In the genomic region with DNA sequence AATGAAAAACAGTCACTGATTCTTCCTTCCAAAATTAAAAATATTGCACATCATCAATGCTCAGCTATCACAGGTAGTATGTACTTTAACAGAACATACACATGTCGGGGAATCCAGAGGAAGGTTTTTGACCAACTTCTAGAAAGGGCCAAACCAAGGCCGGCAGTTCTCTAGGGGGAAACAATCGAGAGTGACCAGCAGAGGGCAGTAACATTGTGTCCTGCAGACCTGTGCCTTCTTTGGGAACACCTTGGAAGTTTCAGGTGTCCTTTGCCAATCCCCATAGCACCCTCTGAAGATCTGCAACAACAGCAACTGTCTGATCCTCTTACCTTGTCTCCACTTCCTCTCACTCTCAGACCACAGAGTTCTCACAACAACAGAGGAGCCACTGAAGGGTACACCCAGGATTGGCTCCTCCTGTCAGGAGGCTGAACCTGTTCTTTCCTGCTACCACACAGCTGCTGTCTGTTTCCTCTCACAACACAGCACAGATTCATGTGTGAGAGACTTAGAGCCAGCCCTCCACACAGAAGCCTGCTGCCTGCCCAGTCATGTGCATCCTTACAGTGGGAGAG, we compare ENCODE assay signal across 19 mouse cellular contexts. TPM values are rescaled to one million over a fixed set of nuclear protein-coding genes. Genes with fewer than 3 reads are reported as not detected.
A peak's percentile ranks its signal among the peaks of the same experiment; 100 is the strongest.
DNase-seq lines count a peak whose midpoint lies in the region; ATAC-seq and TF ChIP-seq lines count a peak whose summit lies in the region.
"Not testable (repeated sequence)": the region's sequence is repeated elsewhere in the genome, so short reads cannot be mapped to it uniquely, and the experiment has no call there.
"Had no signal": no experiment of that assay in that cellular context is flagged by ENCODE, and none has a peak within 500 bp of the region (broad histone marks: within the 10 kb centered on the region; RNA-seq: fewer than 3 reads in every experiment).

No protein-coding gene starts in this region.

- not testable (repeated sequence) for H3K9ac ChIP-seq in heart, postnatal 0 days (replicated peaks; ENCODE audit: low read depth, low read length); kidney, postnatal 0 days (ENCODE audit: low read depth, low read length); lung, postnatal 0 days (replicated peaks; ENCODE audit: low read depth)

- H3K4me3 ChIP-seq in heart, postnatal 0 days (ENCODE audit: low read depth, low read length); kidney, postnatal 0 days (replicated peaks; ENCODE audit: low read depth, low read length); lung, postnatal 0 days (ENCODE audit: low read depth, low read length): not testable (repeated sequence)

- 32% methylated on average over 3 of the region's 3 CpGs for WGBS in heart, postnatal 0 days
- WGBS in kidney, postnatal 0 days, result 34% methylated on average over 3 of the region's 3 CpGs
- WGBS in lung, postnatal 0 days, result 24% methylated on average over 3 of the region's 3 CpGs

- not testable (repeated sequence) for H3K4me1 ChIP-seq in heart, postnatal 0 days (ENCODE audit: control insufficient read depth, insufficient read depth); kidney, postnatal 0 days (replicated peaks; ENCODE audit: insufficient read depth, low read length); lung, postnatal 0 days (ENCODE audit: insufficient read depth, low read depth, low read length)

- not testable (repeated sequence) for H3K4me2 ChIP-seq in heart, postnatal 0 days (ENCODE audit: low read depth, low read length); kidney, postnatal 0 days (ENCODE audit: low read length); lung, postnatal 0 days (replicated peaks; ENCODE audit: low read depth, low read length)

- peak; percentile 48 for DNase-seq in CD4-positive helper T cell, adult 2 months (ENCODE audit: low read depth, low spot score)
- peak; percentile 37 for DNase-seq in R1 (ENCODE audit: low read depth, low spot score)
- DNase-seq in cerebellum, postnatal 10 days, result peak; percentile 39 to 50
- DNase-seq in heart, postnatal 0 days (ENCODE audit: low spot score), result not testable (repeated sequence)
- peak; percentile 14 for DNase-seq in kidney, postnatal 0 days (ENCODE audit: low spot score)
- peak; percentile 31 for DNase-seq in lung, postnatal 0 days (ENCODE audit: low spot score)
- DNase-seq in retina, embryonic 14.5 days (ENCODE audit: low spot score), result peak; percentile 52
- peak; percentile 60 for DNase-seq in thymus, postnatal 4 days

- H3K27me3 ChIP-seq in heart, postnatal 0 days (ENCODE audit: control insufficient read depth, insufficient read depth, low read length); kidney, postnatal 0 days (ENCODE audit: insufficient read depth, low read length); lung, postnatal 0 days (replicated peaks; ENCODE audit: insufficient read depth, low read length): not testable (repeated sequence)

- not testable (repeated sequence) for ATAC-seq in heart, postnatal 0 days (ENCODE audit: insufficient read depth, low read depth); lung, postnatal 0 days
- ATAC-seq in kidney, postnatal 0 days (replicated peaks; ENCODE audit: low FRiP score, low read depth), result 0 out of 2 replicates have a peak, but pooled peaks have one; percentile 17

- not testable (repeated sequence) for H3K27ac ChIP-seq in heart, postnatal 0 days (ENCODE audit: low read depth); kidney, postnatal 0 days; lung, postnatal 0 days (ENCODE audit: low read length)

- not testable (repeated sequence) for H3K9me3 ChIP-seq in heart, postnatal 0 days (replicated peaks; ENCODE audit: control insufficient read depth, low read length); kidney, postnatal 0 days (replicated peaks; ENCODE audit: low read length); lung, postnatal 0 days (ENCODE audit: low read length)

- not testable (repeated sequence) for H3K36me3 ChIP-seq in heart, postnatal 0 days (replicated peaks; ENCODE audit: control insufficient read depth, insufficient read depth, low read length); kidney, postnatal 0 days (ENCODE audit: insufficient read depth, low read length); lung, postnatal 0 days (ENCODE audit: insufficient read depth, low read length)

- TF ChIP-seq CTCF in heart, postnatal 0 days (IDR thresholded peaks at IDR 0.05; ENCODE audit: low read depth), result peak; percentile 36
- peak; percentile 58 for TF ChIP-seq CTCF in kidney, postnatal 0 days (IDR thresholded peaks at IDR 0.05; ENCODE audit: low read depth)
- TF ChIP-seq CTCF in lung, postnatal 0 days (IDR thresholded peaks at IDR 0.05), result peak; percentile 61

- TF ChIP-seq EP300 in heart, postnatal 0 days (IDR thresholded peaks at IDR 0.05; ENCODE audit: low read depth); lung, postnatal 0 days (IDR thresholded peaks at IDR 0.05): not testable (repeated sequence)

RNA-seq across cellular contexts. Expression of gene Dmbt1, which starts 13.5 kb away (rescaled TPM):
- not detected in 2 replicates for total RNA-seq in heart, postnatal 0 days (2014; rRNA removed; ENCODE audit: low replicate concordance)
- polyA plus RNA-seq in heart, postnatal 0 days (2015; fragmentation: Nextera tagmentation; extraction: Ambion mirVana), result not detected in 2 replicates
- polyA plus RNA-seq in kidney, postnatal 0 days (2015; fragmentation: Nextera tagmentation; extraction: Ambion mirVana), result not detected in 2 replicates
- polyA plus RNA-seq in lung, postnatal 0 days (2015; fragmentation: Nextera tagmentation; extraction: Ambion mirVana), result not detected in 2 replicates
- total RNA-seq: adrenal gland, adult 18-20 months; gastrocnemius, adult 18-20 months; hematopoietic stem cell, adult 5-6 weeks; layer of hippocampus, postnatal 25 days had no signal
- polyA plus RNA-seq: CD4-positive, CD25-positive, alpha-beta regulatory T cell, adult 4 months; embryonic facial prominence, embryonic 10.5 days; forebrain, embryonic 10.5 days; limb, embryonic 12.5 days; lung, embryonic 16.5 days; midbrain, embryonic 16.5 days; neural tube, embryonic 15.5 days had no signal
